Mouse (Mus musculus) midbrain, embryonic 13.5 days (tissue): ENCODE results near the gene Lrrc8c. TPM values are rescaled to one million over a fixed set of nuclear protein-coding genes. Genes with fewer than 3 reads are reported as not detected.

Experiments used
- ATAC-seq: fragments of 200-750 bp; cut with Nextera tagmentation; 2 replicates; pipeline ENCODE4 v1.8.0; 2017; ENCODE audit warnings: mild to moderate bottlenecking, moderate TSS enrichment, moderate library complexity
- H3K27ac ChIP-seq: fragments of 300-500 bp; sonication (generic); 2 replicates; pipeline ENCODE4 v1.5.1; 2015; ENCODE audit warnings: inconsistent platforms, mild to moderate bottlenecking, moderate library complexity
- H3K27me3 ChIP-seq: fragments of 300-500 bp; sonication (generic); 2 replicates; pipeline ENCODE4 v1.6.1; 2015; ENCODE audit warnings: mild to moderate bottlenecking, inconsistent platforms
- H3K36me3 ChIP-seq: fragments of 300-500 bp; sonication (generic); 2 replicates; pipeline ENCODE4 v1.6.1; 2015; ENCODE audit warnings: mild to moderate bottlenecking, inconsistent platforms
- H3K4me1 ChIP-seq: fragments of 300-500 bp; sonication (generic); replicated peaks from 2 replicates; pipeline ENCODE4 v1.6.1; 2015; ENCODE audit warnings: inconsistent platforms
- H3K4me2 ChIP-seq: fragments of 300-500 bp; sonication (generic); replicated peaks from 2 replicates; pipeline ENCODE4 v1.6.1; 2015; ENCODE audit warnings: moderate library complexity, mild to moderate bottlenecking, inconsistent platforms
- H3K4me3 ChIP-seq: fragments of 300-500 bp; sonication (generic); replicated peaks from 2 replicates; pipeline ENCODE4 v1.5.1; 2015; ENCODE audit warnings: mild to moderate bottlenecking, inconsistent platforms
- H3K9ac ChIP-seq: fragments of 300-500 bp; sonication (generic); replicated peaks from 2 replicates; pipeline ENCODE4 v1.6.1; 2015; ENCODE audit warnings: mild to moderate bottlenecking, inconsistent platforms
- H3K9me3 ChIP-seq: fragments of 300-500 bp; sonication (generic); 2 replicates; pipeline ENCODE4 v1.6.1; 2016; ENCODE audit warnings: mild to moderate bottlenecking, inconsistent platforms
- WGBS: fragments of 180-500 bp; shearing (Covaris S2); methylation state at CpG from one replicate; pipeline ENCODE4 v1.1.7; 2015; 5-methylcytosine and 5-hydroxymethylcytosine counted together
- polyA plus RNA-seq: library from polyadenylated mRNA; unstranded; fragments of >200 nt; fragmentation: Nextera tagmentation; extraction: Ambion mirVana; gene quantifications from 2 replicates; pipeline ENCODE4 v1.2.1, GENCODE M21; 2015

Lrrc8c gene
- 8.2 and 9.7 TPM in 2 replicates for polyA plus RNA-seq

DNA sequence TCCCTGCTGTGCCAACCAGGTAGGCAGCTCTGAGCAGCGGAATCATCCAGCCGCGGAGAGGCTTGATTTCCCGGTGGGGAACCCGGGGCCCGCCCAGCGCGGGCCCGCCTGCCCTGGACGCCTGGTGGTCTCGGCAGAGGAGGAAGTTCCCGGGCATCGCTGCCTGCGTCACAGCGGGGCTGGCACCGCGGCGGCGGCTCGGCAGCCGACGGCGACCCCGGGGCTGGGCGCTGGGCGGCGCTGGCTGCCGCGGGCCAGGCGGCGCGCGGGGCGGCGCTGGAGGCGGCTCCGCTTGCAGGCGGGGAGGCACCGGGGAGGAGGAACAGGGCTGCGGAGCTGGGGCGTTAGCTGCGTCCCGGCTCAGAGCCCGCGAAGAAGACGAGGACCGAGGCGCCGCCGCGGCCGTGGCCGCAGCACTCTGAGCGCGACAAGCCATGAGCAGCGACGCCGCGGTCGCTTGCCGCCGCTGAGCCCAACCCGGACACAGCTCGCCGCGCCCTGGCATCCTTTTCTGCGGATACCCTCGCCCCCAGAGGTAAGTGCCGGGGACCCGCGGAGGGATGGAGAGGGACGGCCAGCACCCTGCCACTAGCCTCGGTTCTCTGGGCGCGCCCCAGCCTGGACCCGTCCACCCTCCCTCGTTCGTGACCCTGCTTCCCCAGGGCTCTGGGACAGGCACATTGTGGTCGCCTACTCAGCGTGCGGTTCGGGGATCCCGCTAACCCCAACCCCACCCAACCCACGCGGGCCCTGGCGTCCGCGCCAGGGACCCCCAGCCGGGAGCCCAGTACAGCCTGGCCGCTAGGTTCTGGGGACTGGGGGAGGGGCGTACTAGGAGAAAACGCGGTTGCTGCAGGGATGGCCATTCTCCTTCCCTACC, at the start of gene Lrrc8c:
Lrrc8c (plus strand) TSS at position 293 of the 880 bp plus-strand sequence.
- Histone ChIP-seq H3K27ac (peak within 1 kb of the TSS; percentile 85), H3K4me1 (peaks cover 21% of the 10 kb centered on the region), H3K4me2 (peak within 1 kb of the TSS; percentile 81), H3K9ac (peak within 1 kb of the TSS; percentile 82), H3K36me3 (no peaks in the 10 kb centered on the region), H3K4me3 (peak within 1 kb of the TSS; percentile 78), H3K9me3 (no peaks in the 10 kb centered on the region), H3K27me3 (peaks cover 3% of the 10 kb centered on the region; the same call in 1 of the 2 replicates)
- under 1% methylated on average over 80 of the region's 93 CpGs for WGBS
- peak; percentile 94 for ATAC-seq

- Histone ChIP-seq H3K4me3 (no peak overlapping the region), H3K27me3 (no peaks in the 10 kb centered on the region), H3K4me2 (no peak overlapping the region), H3K36me3 (peaks cover 11% of the 10 kb centered on the region; the same call in 1 of the 2 replicates), H3K9me3 (no peaks in the 10 kb centered on the region), H3K4me1 (peaks cover 8% of the 10 kb centered on the region), H3K27ac (no peak overlapping the region), H3K9ac (no peak overlapping the region)
- ATAC-seq: no peak
- 75% methylated on average over 5 of the region's 5 CpGs for WGBS
Observed at GRCm38 (mm10) chr5:105472983-105473705, 46.0 kb upstream of the Lrrc8c start.

DNA sequence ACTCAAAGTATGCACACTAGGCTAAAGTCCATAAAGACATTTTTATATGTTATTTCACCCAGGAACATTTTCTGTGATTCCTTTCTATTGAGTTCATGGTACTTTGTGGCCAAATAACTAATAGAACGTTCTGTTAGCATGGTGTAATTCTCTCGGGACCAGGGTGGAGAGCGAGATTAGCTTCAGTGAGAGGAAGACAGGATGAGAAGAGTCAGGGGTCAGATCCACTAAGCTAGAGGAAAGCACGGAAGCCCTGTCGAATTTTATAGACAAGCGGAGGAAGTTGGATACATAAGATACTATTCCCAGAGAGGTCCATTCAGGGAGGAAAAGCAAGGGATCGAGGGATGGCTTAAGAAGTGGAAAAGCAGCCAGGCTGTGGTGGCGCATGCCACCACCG, 41.7 kb upstream of the Lrrc8c start:
- 90% methylated on average over 9 of the region's 9 CpGs for WGBS
- ATAC-seq: no peak
- Histone ChIP-seq H3K36me3 (peaks cover 51% of the 10 kb centered on the region), H3K4me3 (no peak overlapping the region), H3K27ac (no peak overlapping the region), H3K9me3 (no peaks in the 10 kb centered on the region), H3K4me1 (peaks cover 8% of the 10 kb centered on the region), H3K27me3 (no peaks in the 10 kb centered on the region), H3K9ac (no peak overlapping the region), H3K4me2 (no peak overlapping the region)

DNA sequence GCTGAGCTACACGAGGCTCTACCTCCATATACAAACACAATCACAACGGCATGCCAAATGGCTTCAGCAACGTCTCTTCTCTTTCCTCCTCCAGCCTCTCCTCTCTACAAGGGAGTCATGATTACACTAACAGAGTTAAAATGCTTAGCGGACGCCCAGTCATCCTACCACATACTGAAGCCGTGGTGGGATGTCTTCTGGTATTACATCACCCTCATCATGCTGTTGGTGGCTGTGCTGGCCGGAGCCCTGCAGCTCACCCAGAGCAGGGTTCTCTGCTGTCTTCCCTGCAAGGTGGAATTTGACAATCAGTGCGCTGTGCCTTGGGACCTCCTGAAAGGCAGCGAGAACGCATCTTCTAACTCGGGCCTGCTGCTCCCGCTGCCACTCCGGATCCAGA, 39.5 kb upstream of the Lrrc8c start:
- no peaks in the 10 kb centered on the region for H3K9me3 ChIP-seq
- H3K4me3 ChIP-seq: no peak overlapping the region
- ATAC-seq: no peak
- H3K36me3 ChIP-seq: peaks cover 64% of the 10 kb centered on the region
- no peak overlapping the region for H3K9ac ChIP-seq
- no peak overlapping the region for H3K4me2 ChIP-seq
- H3K4me1 ChIP-seq: no peaks in the 10 kb centered on the region
- 89% methylated on average over 13 of the region's 13 CpGs for WGBS
- no peaks in the 10 kb centered on the region for H3K27me3 ChIP-seq
- H3K27ac ChIP-seq: no peak overlapping the region

DNA sequence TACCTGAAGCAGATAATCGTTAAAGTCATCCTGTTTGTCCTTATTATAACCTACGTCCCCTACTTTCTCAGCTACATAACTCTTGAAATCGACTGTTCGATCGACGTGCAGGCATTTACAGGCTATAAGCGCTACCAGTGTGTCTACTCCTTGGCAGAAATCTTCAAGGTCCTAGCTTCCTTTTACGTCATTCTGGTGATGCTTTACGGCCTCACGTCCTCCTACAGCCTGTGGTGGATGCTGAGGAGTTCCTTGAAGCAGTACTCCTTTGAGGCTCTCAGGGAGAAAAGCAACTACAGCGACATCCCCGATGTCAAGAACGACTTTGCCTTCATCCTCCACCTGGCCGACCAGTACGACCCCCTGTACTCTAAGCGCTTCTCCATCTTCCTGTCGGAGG, 38.6 kb upstream of the Lrrc8c start:
- Histone ChIP-seq H3K27ac (no peak overlapping the region), H3K36me3 (peaks cover 70% of the 10 kb centered on the region), H3K9me3 (no peaks in the 10 kb centered on the region), H3K9ac (no peak overlapping the region), H3K4me3 (no peak overlapping the region), H3K27me3 (no peaks in the 10 kb centered on the region), H3K4me2 (no peak overlapping the region), H3K4me1 (no peaks in the 10 kb centered on the region)
- WGBS: 97% methylated on average over 17 of the region's 17 CpGs
- ATAC-seq: no peak

DNA sequence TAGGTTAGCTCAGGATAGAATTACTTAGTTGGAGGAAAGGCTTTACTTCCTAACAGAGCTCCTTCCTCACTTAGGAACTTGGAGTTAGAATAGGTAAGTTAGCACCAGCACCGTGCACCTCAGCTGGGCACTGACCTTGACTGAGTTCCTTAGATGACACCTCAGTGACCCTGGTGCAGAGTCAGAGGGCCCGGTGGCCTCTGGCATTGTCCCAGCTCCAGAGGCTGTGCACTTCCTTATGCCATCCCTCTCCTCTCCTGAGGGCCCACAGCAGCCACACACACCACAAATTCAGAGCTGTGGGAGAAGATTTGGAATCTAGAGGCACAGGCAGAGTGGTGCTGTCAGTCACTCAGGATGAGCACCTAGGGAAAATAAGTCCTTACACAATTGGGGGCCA, 35.6 kb upstream of the Lrrc8c start:
- Histone ChIP-seq H3K9ac (no peak overlapping the region), H3K27me3 (no peaks in the 10 kb centered on the region), H3K27ac (no peak overlapping the region), H3K4me3 (no peak overlapping the region), H3K9me3 (no peaks in the 10 kb centered on the region), H3K4me1 (no peaks in the 10 kb centered on the region), H3K36me3 (peaks cover 73% of the 10 kb centered on the region), H3K4me2 (no peak overlapping the region)
- 84% methylated on average over 2 of the region's 2 CpGs for WGBS
- no peak for ATAC-seq

DNA sequence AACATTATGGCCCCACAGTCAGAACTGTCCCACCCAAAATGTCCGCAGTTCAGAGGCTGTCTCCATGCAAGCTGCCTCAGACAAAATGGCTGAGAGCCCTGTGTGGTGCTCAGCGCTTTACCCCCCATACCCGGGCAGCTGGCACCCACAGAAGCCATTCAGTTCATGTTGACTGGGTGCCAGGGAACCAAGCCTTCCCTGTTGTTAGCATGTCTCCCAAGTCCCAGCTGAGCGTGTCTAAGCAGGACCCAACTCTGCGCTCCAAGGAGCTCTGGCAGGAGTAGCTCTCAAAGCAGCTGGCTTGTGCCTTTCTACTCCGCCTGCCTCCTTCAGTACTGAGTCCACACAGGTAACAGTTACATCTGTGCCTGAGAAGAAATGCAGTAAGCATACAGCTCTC, 34.9 kb upstream of the Lrrc8c start:
- H3K36me3 ChIP-seq: peaks cover 69% of the 10 kb centered on the region
- no peak overlapping the region for H3K4me3 ChIP-seq
- H3K9me3 ChIP-seq: no peaks in the 10 kb centered on the region
- H3K27me3 ChIP-seq: no peaks in the 10 kb centered on the region
- no peak overlapping the region for H3K27ac ChIP-seq
- no peaks in the 10 kb centered on the region for H3K4me1 ChIP-seq
- WGBS: 91% methylated on average over 6 of the region's 6 CpGs
- no peak overlapping the region for H3K4me2 ChIP-seq
- no peak overlapping the region for H3K9ac ChIP-seq
- no peak for ATAC-seq

DNA sequence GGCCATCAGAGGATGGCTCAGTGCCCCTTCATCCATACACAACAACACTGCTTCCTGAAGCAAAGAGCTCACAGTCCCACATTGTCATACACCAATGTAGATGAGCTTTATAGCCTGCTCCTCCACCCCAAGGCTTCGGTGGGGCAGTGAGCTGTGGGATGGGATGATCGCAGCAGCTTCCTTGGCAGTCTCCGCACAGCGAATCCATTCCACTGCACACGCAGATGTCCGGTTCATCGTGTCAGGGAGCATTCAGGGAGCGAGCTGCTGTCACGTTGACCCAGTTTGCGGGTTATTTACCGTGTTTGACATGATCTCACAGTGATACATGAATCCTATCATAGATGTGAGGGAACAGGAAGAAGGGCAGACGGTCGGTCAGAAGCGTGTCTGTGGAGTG, 34.3 kb upstream of the Lrrc8c start:
- ATAC-seq: no peak
- Histone ChIP-seq H3K4me3 (no peak overlapping the region), H3K9me3 (no peaks in the 10 kb centered on the region), H3K9ac (no peak overlapping the region), H3K36me3 (peaks cover 63% of the 10 kb centered on the region), H3K4me2 (no peak overlapping the region), H3K27me3 (no peaks in the 10 kb centered on the region), H3K27ac (no peak overlapping the region), H3K4me1 (no peaks in the 10 kb centered on the region)
- 93% methylated on average over 14 of the region's 14 CpGs for WGBS

DNA sequence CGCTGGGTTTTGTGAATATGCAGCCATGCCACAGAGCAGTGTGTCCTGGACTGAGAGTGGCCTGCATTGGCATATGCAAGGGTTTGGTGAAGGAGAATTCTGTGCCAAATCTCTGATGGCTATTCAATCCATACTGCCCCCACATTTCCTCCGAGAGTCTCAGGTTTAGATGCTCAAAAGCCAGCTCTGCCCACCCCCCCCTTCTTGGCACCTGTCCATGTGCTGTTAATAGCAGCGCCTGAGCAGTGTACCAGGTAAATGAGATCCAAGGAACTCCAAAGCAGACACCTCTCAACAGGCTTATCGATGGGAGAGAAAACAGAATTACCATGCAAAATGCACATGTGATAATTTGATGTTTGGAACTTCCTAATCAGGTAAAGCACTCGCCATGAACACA, 29.0 kb upstream of the Lrrc8c start:
- Histone ChIP-seq H3K27me3 (peaks cover 19% of the 10 kb centered on the region; the same call in 1 of the 2 replicates), H3K27ac (no peak overlapping the region), H3K4me1 (peaks cover 36% of the 10 kb centered on the region), H3K9ac (no peak overlapping the region), H3K4me2 (no peak overlapping the region), H3K9me3 (no peaks in the 10 kb centered on the region), H3K36me3 (peaks cover 19% of the 10 kb centered on the region), H3K4me3 (no peak overlapping the region)
- no peak for ATAC-seq
- 89% methylated on average over 5 of the region's 5 CpGs for WGBS

DNA sequence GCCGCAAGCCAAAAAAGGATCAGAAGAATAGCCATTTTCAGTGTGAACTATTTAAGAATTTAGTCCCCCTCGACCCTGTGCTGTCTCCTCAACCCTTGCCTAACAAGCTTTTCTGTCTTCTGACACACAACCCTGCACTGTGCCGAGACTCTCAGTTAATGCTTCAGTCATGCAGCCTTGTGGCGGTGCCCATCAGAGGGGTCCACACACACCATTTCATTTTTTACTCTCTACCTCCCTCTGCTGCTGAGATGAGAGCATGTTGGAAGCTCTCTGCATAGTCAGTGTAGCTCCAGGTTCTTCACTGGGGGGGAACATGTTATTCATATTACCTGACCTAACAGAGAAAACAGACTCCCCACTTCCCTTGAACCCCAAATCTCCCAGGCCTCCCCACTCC, 27.8 kb upstream of the Lrrc8c start:
- ATAC-seq: peak; percentile 61
- H3K4me2 ChIP-seq: no peak overlapping the region
- H3K36me3 ChIP-seq: peaks cover 13% of the 10 kb centered on the region
- no peak overlapping the region for H3K4me3 ChIP-seq
- peaks cover 19% of the 10 kb centered on the region; the same call in 1 of the 2 replicates for H3K27me3 ChIP-seq
- no peak overlapping the region for H3K9ac ChIP-seq
- H3K4me1 ChIP-seq: peaks cover 48% of the 10 kb centered on the region
- 60% methylated on average over 4 of the region's 4 CpGs for WGBS
- H3K27ac ChIP-seq: no peak overlapping the region
- H3K9me3 ChIP-seq: no peaks in the 10 kb centered on the region

- Histone ChIP-seq H3K27ac (0 out of 2 replicates have a peak overlapping the region, but pooled peaks have one; percentile 45), H3K4me3 (no peak overlapping the region), H3K4me1 (peaks cover 50% of the 10 kb centered on the region), H3K27me3 (peaks cover 19% of the 10 kb centered on the region; the same call in 1 of the 2 replicates), H3K4me2 (no peak overlapping the region), H3K9me3 (no peaks in the 10 kb centered on the region), H3K9ac (no peak overlapping the region), H3K36me3 (0 out of 2 replicates have a peak, but pooled peaks cover 5% of the 10 kb centered on the region)
- ATAC-seq: peak; percentile 49
- WGBS: 7% methylated on average over 10 of the region's 10 CpGs
Observed at GRCm38 (mm10) chr5:105492367-105493246, 26.6 kb upstream of the Lrrc8c start.
